Mouse (Mus musculus): ENCODE data around the gene Igsf11. TPM values are rescaled to one million over a fixed set of nuclear protein-coding genes. Genes with fewer than 3 reads are reported as not detected.

The Igsf11 gene
- polyA plus RNA-seq, 1 experiment from 2014 or later: 4.1 TPM

- under 1% methylated on average over 50 of the region's 71 CpGs for whole genome bisulfite sequencing
- H3K4me1 ChIP-seq (replicated peaks; ENCODE audit: control insufficient read depth, insufficient read depth, low read length): peaks cover 4% of the 10 kb centered on the region; the same call in 1 of the 2 replicates
- ATAC-seq (replicated peaks; ENCODE audit: low FRiP score) (peak; percentile 96), DNase-seq (ENCODE audit: low spot score) (peak; percentile 97)
- H3K4me2 ChIP-seq (ENCODE audit: low read depth, low read length, severe bottlenecking): peak overlapping the region; percentile 76
- H3K4me3 ChIP-seq (ENCODE audit: low read depth, low read length): peak overlapping the region; percentile 66
- H3K9ac ChIP-seq (ENCODE audit: low read length): peak overlapping the region; percentile 77
- H3K27ac ChIP-seq (ENCODE audit: low read depth, low read length): peak overlapping the region; percentile 53; the same call in 1 of the 2 replicates
- H3K27me3 ChIP-seq (ENCODE audit: control insufficient read depth, insufficient read depth, low read length): no peaks in the 10 kb centered on the region
- H3K9me3 ChIP-seq (ENCODE audit: control insufficient read depth, low read length): no peaks in the 10 kb centered on the region
- no peaks in the 10 kb centered on the region for H3K36me3 ChIP-seq (ENCODE audit: control insufficient read depth, insufficient read depth, low read length)
Measured at GRCm38 (mm10) chr16:38902111-38902778, 9.8 kb downstream of the Igsf11 start.

GRCm38 (mm10) chr16:38903020-38903419 is 10.5 kb downstream of the Igsf11 start:
- ATAC-seq (replicated peaks; ENCODE audit: low FRiP score): no peak
- H3K27ac ChIP-seq (ENCODE audit: low read depth, low read length): no peak overlapping the region
- 25% methylated on average over 4 of the region's 4 CpGs for WGBS

GRCm38 (mm10) chr16:38904202-38904601 is 11.7 kb downstream of the Igsf11 start:
- H3K4me3 ChIP-seq (ENCODE audit: low read depth, low read length): no peak overlapping the region
- H3K36me3 ChIP-seq (ENCODE audit: control insufficient read depth, insufficient read depth, low read length): no peaks in the 10 kb centered on the region
- no peaks in the 10 kb centered on the region for H3K27me3 ChIP-seq (ENCODE audit: control insufficient read depth, insufficient read depth, low read length)
- ATAC-seq (replicated peaks; ENCODE audit: low FRiP score): no peak
- H3K4me1 ChIP-seq (replicated peaks; ENCODE audit: control insufficient read depth, insufficient read depth, low read length): peaks cover 4% of the 10 kb centered on the region; the same call in 1 of the 2 replicates
- no peak overlapping the region for H3K9ac ChIP-seq (ENCODE audit: low read length)
- H3K9me3 ChIP-seq (ENCODE audit: control insufficient read depth, low read length): no peaks in the 10 kb centered on the region
- WGBS: 51% methylated on average over 9 of the region's 9 CpGs
- H3K27ac ChIP-seq (ENCODE audit: low read depth, low read length): no peak overlapping the region
- DNase-seq (ENCODE audit: low spot score): peak; percentile 69
- peak overlapping the region; percentile 18; the same call in 1 of the 2 replicates for H3K4me2 ChIP-seq (ENCODE audit: low read depth, low read length, severe bottlenecking)

More at GRCm38 (mm10) chr16:38903020-38903419, 10.5 kb downstream of the Igsf11 start:
- no peak for DNase-seq (ENCODE audit: low spot score)
- H3K9me3 ChIP-seq (ENCODE audit: control insufficient read depth, low read length): no peaks in the 10 kb centered on the region
- peak overlapping the region; percentile 76; the same call in 1 of the 2 replicates for H3K4me2 ChIP-seq (ENCODE audit: low read depth, low read length, severe bottlenecking)
- H3K4me3 ChIP-seq (ENCODE audit: low read depth, low read length): peak overlapping the region; percentile 66
- H3K9ac ChIP-seq (ENCODE audit: low read length): no peak overlapping the region; the same call in 1 of the 2 replicates
- no peaks in the 10 kb centered on the region for H3K27me3 ChIP-seq (ENCODE audit: control insufficient read depth, insufficient read depth, low read length)
- peaks cover 4% of the 10 kb centered on the region; the same call in 1 of the 2 replicates for H3K4me1 ChIP-seq (replicated peaks; ENCODE audit: control insufficient read depth, insufficient read depth, low read length)
- no peaks in the 10 kb centered on the region for H3K36me3 ChIP-seq (ENCODE audit: control insufficient read depth, insufficient read depth, low read length)

- Histone ChIP-seq H3K36me3 (ENCODE audit: control insufficient read depth, insufficient read depth, low read length) (no peaks in the 10 kb centered on the region), H3K9me3 (ENCODE audit: control insufficient read depth, low read length) (no peaks in the 10 kb centered on the region), H3K4me3 (ENCODE audit: low read depth, low read length) (no peak overlapping the region), H3K9ac (ENCODE audit: low read length) (no peak overlapping the region), H3K27me3 (ENCODE audit: control insufficient read depth, insufficient read depth, low read length) (no peaks in the 10 kb centered on the region), H3K4me1 (replicated peaks; ENCODE audit: control insufficient read depth, insufficient read depth, low read length) (peaks cover 4% of the 10 kb centered on the region; the same call in 1 of the 2 replicates), H3K27ac (ENCODE audit: low read depth, low read length) (no peak overlapping the region), H3K4me2 (ENCODE audit: low read depth, low read length, severe bottlenecking) (no peak overlapping the region)
- no peak for DNase-seq (ENCODE audit: low spot score)
- 66% methylated on average over 10 of the region's 10 CpGs for WGBS
- ATAC-seq (replicated peaks; ENCODE audit: low FRiP score): no peak
Measured at GRCm38 (mm10) chr16:38905911-38906310, 13.4 kb downstream of the Igsf11 start.

- no peak overlapping the region for H3K4me2 ChIP-seq (ENCODE audit: low read depth, low read length, severe bottlenecking)
- H3K9me3 ChIP-seq (ENCODE audit: control insufficient read depth, low read length): no peaks in the 10 kb centered on the region
- 74% methylated on average over 9 of the region's 9 CpGs for WGBS
- H3K27me3 ChIP-seq (ENCODE audit: control insufficient read depth, insufficient read depth, low read length): no peaks in the 10 kb centered on the region
- DNase-seq (ENCODE audit: low spot score) (no peak), ATAC-seq (replicated peaks; ENCODE audit: low FRiP score) (no peak)
- no peak overlapping the region for H3K4me3 ChIP-seq (ENCODE audit: low read depth, low read length)
- no peak overlapping the region for H3K27ac ChIP-seq (ENCODE audit: low read depth, low read length)
- H3K36me3 ChIP-seq (ENCODE audit: control insufficient read depth, insufficient read depth, low read length): no peaks in the 10 kb centered on the region
- no peak overlapping the region for H3K9ac ChIP-seq (ENCODE audit: low read length)
- H3K4me1 ChIP-seq (replicated peaks; ENCODE audit: control insufficient read depth, insufficient read depth, low read length): peaks cover 4% of the 10 kb centered on the region; the same call in 1 of the 2 replicates
Measured at GRCm38 (mm10) chr16:38908304-38908703, 15.8 kb downstream of the Igsf11 start.

GRCm38 (mm10) chr16:38909506-38909905 is 17.0 kb downstream of the Igsf11 start:
- no peak for DNase-seq (ENCODE audit: low spot score)
- 86% methylated on average over 12 of the region's 12 CpGs for WGBS
- Histone ChIP-seq H3K4me1 (replicated peaks; ENCODE audit: control insufficient read depth, insufficient read depth, low read length) (peaks cover 4% of the 10 kb centered on the region; the same call in 1 of the 2 replicates), H3K36me3 (ENCODE audit: control insufficient read depth, insufficient read depth, low read length) (no peaks in the 10 kb centered on the region), H3K4me3 (ENCODE audit: low read depth, low read length) (no peak overlapping the region), H3K27me3 (ENCODE audit: control insufficient read depth, insufficient read depth, low read length) (no peaks in the 10 kb centered on the region), H3K9me3 (ENCODE audit: control insufficient read depth, low read length) (no peaks in the 10 kb centered on the region), H3K27ac (ENCODE audit: low read depth, low read length) (no peak overlapping the region), H3K9ac (ENCODE audit: low read length) (no peak overlapping the region), H3K4me2 (ENCODE audit: low read depth, low read length, severe bottlenecking) (no peak overlapping the region)
- ATAC-seq (replicated peaks; ENCODE audit: low FRiP score): no peak

- H3K9me3 ChIP-seq (ENCODE audit: control insufficient read depth, low read length): no peaks in the 10 kb centered on the region
- no peaks in the 10 kb centered on the region for H3K27me3 ChIP-seq (ENCODE audit: control insufficient read depth, insufficient read depth, low read length)
- no peak overlapping the region for H3K9ac ChIP-seq (ENCODE audit: low read length)
- DNase-seq (ENCODE audit: low spot score) (no peak), ATAC-seq (replicated peaks; ENCODE audit: low FRiP score) (no peak)
- H3K4me1 ChIP-seq (replicated peaks; ENCODE audit: control insufficient read depth, insufficient read depth, low read length): peaks cover 4% of the 10 kb centered on the region; the same call in 1 of the 2 replicates
- H3K4me2 ChIP-seq (ENCODE audit: low read depth, low read length, severe bottlenecking): no peak overlapping the region
- 93% methylated on average over 8 of the region's 8 CpGs for WGBS
- H3K4me3 ChIP-seq (ENCODE audit: low read depth, low read length): no peak overlapping the region
- H3K27ac ChIP-seq (ENCODE audit: low read depth, low read length): no peak overlapping the region
- no peaks in the 10 kb centered on the region for H3K36me3 ChIP-seq (ENCODE audit: control insufficient read depth, insufficient read depth, low read length)
Measured at GRCm38 (mm10) chr16:38910088-38910487, 17.6 kb downstream of the Igsf11 start.

- H3K4me3 ChIP-seq (ENCODE audit: low read depth, low read length): no peak overlapping the region
- ATAC-seq (replicated peaks; ENCODE audit: low FRiP score) (no peak), DNase-seq (ENCODE audit: low spot score) (no peak)
- no peaks in the 10 kb centered on the region for H3K9me3 ChIP-seq (ENCODE audit: control insufficient read depth, low read length)
- WGBS: 87% methylated on average over 4 of the region's 4 CpGs
- no peak overlapping the region for H3K27ac ChIP-seq (ENCODE audit: low read depth, low read length)
- no peak overlapping the region for H3K9ac ChIP-seq (ENCODE audit: low read length)
- H3K27me3 ChIP-seq (ENCODE audit: control insufficient read depth, insufficient read depth, low read length): no peaks in the 10 kb centered on the region
- no peaks in the 10 kb centered on the region for H3K36me3 ChIP-seq (ENCODE audit: control insufficient read depth, insufficient read depth, low read length)
- H3K4me1 ChIP-seq (replicated peaks; ENCODE audit: control insufficient read depth, insufficient read depth, low read length): no peaks in the 10 kb centered on the region
- no peak overlapping the region for H3K4me2 ChIP-seq (ENCODE audit: low read depth, low read length, severe bottlenecking)
Measured at GRCm38 (mm10) chr16:38915451-38915850, 23.0 kb downstream of the Igsf11 start.
